Mouse (Mus musculus) myocyte (in vitro differentiated cells): ENCODE data around the gene Pllp. TPM values are rescaled to one million over a fixed set of nuclear protein-coding genes. Genes with fewer than 3 reads are reported as not detected.

ENCODE experiments used
- H3K27me3 ChIP-seq: one replicate; pipeline ENCODE4 v1.6.1; 2011; ENCODE audit not compliant: control insufficient read depth, insufficient read depth, insufficient read length
- H3K36me3 ChIP-seq: one replicate; pipeline ENCODE4 v1.6.1; 2011; ENCODE audit not compliant: control insufficient read depth, insufficient read depth
- H3K4me2 ChIP-seq: one replicate; pipeline ENCODE4 v1.6.1; 2011; ENCODE audit warnings: low read depth, control low read depth
- H3K4me3 ChIP-seq: one replicate; pipeline ENCODE4 v1.5.1; 2011; ENCODE audit warnings: mild to moderate bottlenecking, control low read depth, moderate library complexity
- H3K79me2 ChIP-seq: one replicate; pipeline ENCODE4 v1.6.1; 2011; ENCODE audit not compliant: control insufficient read depth, insufficient read depth
- H3ac ChIP-seq: one replicate; pipeline ENCODE4 v1.6.1; 2011; ENCODE audit not compliant: control insufficient read depth, insufficient read length
- CEBPB ChIP-seq: IDR thresholded peaks from 2 replicates; pipeline ENCODE4 v1.6.1; 2011; ENCODE audit warnings: mild to moderate bottlenecking, moderate library complexity; ENCODE audit not compliant: poor library complexity, insufficient read depth, severe bottlenecking
- E2F4 ChIP-seq: IDR thresholded peaks from one replicate; pipeline ENCODE4 v1.6.1; 2011; ENCODE audit warnings: mild to moderate bottlenecking, control low read depth, moderate library complexity; ENCODE audit not compliant: insufficient read depth
- MAX ChIP-seq: IDR thresholded peaks from one replicate; pipeline ENCODE4 v1.6.1; 2011; ENCODE audit warnings: low read depth, mild to moderate bottlenecking, control low read depth
- MYOD1 ChIP-seq, 3 experiments: IDR thresholded peaks; one replicate each; pipeline ENCODE4 v1.6.1; 2011; ENCODE audit warnings: control low read depth in 2 of 3, low read depth in 2 of 3, mild to moderate bottlenecking in 2 of 3, moderate library complexity in 1 of 3; ENCODE audit not compliant: insufficient read length in 2 of 3, control insufficient read depth in 1 of 3
- MYOG ChIP-seq, 3 experiments: IDR thresholded peaks; one replicate each; pipeline ENCODE4 v1.6.1; 2011; ENCODE audit warnings: control low read depth in 2 of 3, low read depth in 2 of 3, mild to moderate bottlenecking in 2 of 3; ENCODE audit not compliant: insufficient read length in 2 of 3, control insufficient read depth in 1 of 3, insufficient read depth in 1 of 3
- POLR2A ChIP-seq: IDR thresholded peaks from one replicate; pipeline ENCODE4 v1.6.1; 2011; ENCODE audit warnings: low read depth, mild to moderate bottlenecking, control low read depth, moderate library complexity; ENCODE audit not compliant: insufficient read length
- POLR2AphosphoS2 ChIP-seq: IDR thresholded peaks from one replicate; pipeline ENCODE4 v1.6.1; 2011; ENCODE audit warnings: low read depth, control low read depth; ENCODE audit not compliant: insufficient read length
- REST ChIP-seq: IDR thresholded peaks from one replicate; pipeline ENCODE4 v1.6.1; 2011; ENCODE audit warnings: mild to moderate bottlenecking, control low read depth, moderate library complexity; ENCODE audit not compliant: insufficient read depth, insufficient read length
- SRF ChIP-seq: IDR thresholded peaks from one replicate; pipeline ENCODE4 v1.6.1; 2011; ENCODE audit warnings: low read depth; ENCODE audit not compliant: control insufficient read depth, insufficient read length
- TCF12 ChIP-seq: IDR thresholded peaks from one replicate; pipeline ENCODE4 v1.6.1; 2011; ENCODE audit warnings: mild to moderate bottlenecking, control low read depth; ENCODE audit not compliant: poor library complexity, insufficient read depth, severe bottlenecking
- TCF3 ChIP-seq: IDR thresholded peaks from one replicate; pipeline ENCODE4 v1.6.1; 2011; ENCODE audit warnings: low read depth, control low read depth; ENCODE audit not compliant: insufficient read length
- USF1 ChIP-seq: IDR thresholded peaks from one replicate; pipeline ENCODE4 v1.6.1; 2011; ENCODE audit warnings: low read depth, mild to moderate bottlenecking, control low read depth, moderate library complexity
- polyA plus RNA-seq: library from polyadenylated mRNA; unstranded; fragments of >200 nt; fragmentation: generic; extraction: Trizol; gene quantifications from one replicate; pipeline ENCODE4 v1.2.1, GENCODE M21; 2012; ENCODE audit warnings: missing spikeins

The Pllp gene
- polyA plus RNA-seq, 1 experiment: 0.02 TPM

GRCm38 (mm10) chr8:94703972-94704668 is 8.0 kb upstream of the Pllp start:
- TF ChIP-seq MYOD1 (IDR thresholded peaks at IDR 0.05; ENCODE audit: control insufficient read depth in 1 of 3, insufficient read length in 2 of 3, low read depth in 2 of 3) (no peak), CEBPB (0 out of 2 replicates have a peak, but pooled peaks have one; percentile 15)
- H3K4me3 ChIP-seq: peak overlapping the region; percentile 42
- H3K4me2 ChIP-seq: peak overlapping the region; percentile 98
- H3K27me3 ChIP-seq: no peaks in the 10 kb centered on the region
- no peaks in the 10 kb centered on the region for H3K79me2 ChIP-seq
- H3K36me3 ChIP-seq: no peaks in the 10 kb centered on the region
- no peak overlapping the region for H3ac ChIP-seq

DNA sequence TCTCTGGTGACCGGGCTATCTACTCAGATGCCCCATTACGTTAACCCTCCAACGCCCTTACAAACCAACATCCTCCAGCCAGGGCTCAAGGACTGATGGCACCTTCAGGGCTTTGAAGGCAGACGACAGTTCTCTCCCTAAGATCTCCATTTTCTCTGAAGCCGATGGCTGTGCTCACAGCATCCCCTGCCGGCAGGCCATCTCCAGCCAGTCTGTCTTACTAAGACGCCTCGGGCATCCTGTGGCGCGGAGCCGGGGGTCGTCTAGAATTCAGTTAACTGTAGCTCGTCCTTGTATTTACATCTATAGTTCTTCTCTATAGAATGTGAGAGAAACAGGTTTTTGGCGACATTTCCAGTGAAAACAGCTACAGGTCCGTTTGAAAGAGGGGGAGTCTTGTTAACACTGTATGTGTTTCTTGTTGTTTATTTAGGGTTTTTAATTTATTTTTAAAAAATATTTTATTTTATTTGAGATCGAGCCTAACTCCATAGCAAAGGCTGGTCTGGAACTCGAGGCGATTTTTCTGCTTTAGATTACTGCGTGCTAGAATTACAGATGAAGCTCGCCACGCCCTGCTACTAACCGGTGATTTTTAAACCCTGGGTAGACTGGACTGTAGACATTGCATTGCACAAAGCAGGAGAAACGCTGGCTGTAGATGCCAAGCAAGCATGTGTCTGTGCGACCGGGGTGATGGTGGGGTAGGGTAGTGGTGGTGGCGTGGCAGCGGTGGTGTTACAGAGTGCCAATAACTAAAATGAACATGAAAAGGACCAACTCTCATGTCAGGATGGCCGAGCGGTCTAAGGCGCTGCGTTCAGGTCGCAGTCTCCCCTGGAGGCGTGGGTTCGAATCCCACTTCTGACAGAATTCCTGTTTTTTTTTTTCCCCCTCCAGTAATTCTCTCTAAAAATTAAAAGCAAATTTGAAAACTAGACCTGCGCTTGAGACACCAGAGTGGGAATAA is 7.1 kb upstream of the Pllp start:
- Histone ChIP-seq H3K27me3 (peaks cover 1% of the 10 kb centered on the region), H3K4me3 (peak overlapping the region; percentile 42), H3K4me2 (peak overlapping the region; percentile 81), H3K79me2 (no peaks in the 10 kb centered on the region), H3K36me3 (no peaks in the 10 kb centered on the region), H3ac (no peak overlapping the region)
- TF ChIP-seq SRF (no peak), E2F4 (no peak), POLR2A (no peak), TCF3 (no peak), CEBPB (no peak), POLR2AphosphoS2 (no peak), TCF12 (no peak), REST (no peak), MYOD1 (IDR thresholded peaks at IDR 0.05; ENCODE audit: control insufficient read depth in 1 of 3, insufficient read length in 2 of 3, low read depth in 2 of 3) (no peak), MAX (no peak), MYOG (IDR thresholded peaks at IDR 0.05; ENCODE audit: control insufficient read depth in 1 of 3, insufficient read depth in 1 of 3, insufficient read length in 2 of 3, low read depth in 2 of 3) (no peak)

DNA sequence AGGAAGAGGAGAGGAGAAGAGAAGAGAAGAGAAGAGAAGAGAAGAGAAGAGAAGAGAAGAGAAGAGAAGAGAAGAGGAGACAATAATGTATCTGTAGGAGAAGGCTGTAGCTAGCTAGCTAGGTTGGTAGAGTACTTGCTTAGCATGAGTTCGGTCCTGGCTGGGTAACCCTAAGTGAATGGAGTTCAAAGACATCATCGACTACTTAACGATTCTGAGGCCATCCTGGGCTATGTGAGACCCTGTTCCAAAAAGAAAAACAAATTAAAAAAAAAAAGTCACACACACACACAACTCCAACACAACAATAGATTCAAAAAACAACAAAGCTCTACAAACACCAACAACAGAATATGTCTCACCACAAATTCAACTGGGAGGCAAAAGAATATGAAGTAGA is 6.1 kb upstream of the Pllp start:
- H3K4me2 ChIP-seq: no peak overlapping the region
- TF ChIP-seq MYOD1 (IDR thresholded peaks at IDR 0.05; ENCODE audit: control insufficient read depth in 1 of 3, insufficient read length in 2 of 3, low read depth in 2 of 3): no peak
- no peak for TF ChIP-seq POLR2A
- TF ChIP-seq TCF3: no peak
- TF ChIP-seq MAX: no peak
- no peak for TF ChIP-seq E2F4
- TF ChIP-seq USF1: no peak
- TF ChIP-seq SRF: no peak
- no peak for TF ChIP-seq CEBPB
- no peak for TF ChIP-seq MYOG (IDR thresholded peaks at IDR 0.05; ENCODE audit: control insufficient read depth in 1 of 3, insufficient read depth in 1 of 3, insufficient read length in 2 of 3, low read depth in 2 of 3)
- TF ChIP-seq POLR2AphosphoS2: no peak
- no peak for TF ChIP-seq REST
- TF ChIP-seq TCF12: no peak
- no peaks in the 10 kb centered on the region for H3K79me2 ChIP-seq
- H3K36me3 ChIP-seq: no peaks in the 10 kb centered on the region
- H3K27me3 ChIP-seq: peaks cover 8% of the 10 kb centered on the region
- no peak overlapping the region for H3ac ChIP-seq
- peak overlapping the region; percentile 42 for H3K4me3 ChIP-seq

DNA sequence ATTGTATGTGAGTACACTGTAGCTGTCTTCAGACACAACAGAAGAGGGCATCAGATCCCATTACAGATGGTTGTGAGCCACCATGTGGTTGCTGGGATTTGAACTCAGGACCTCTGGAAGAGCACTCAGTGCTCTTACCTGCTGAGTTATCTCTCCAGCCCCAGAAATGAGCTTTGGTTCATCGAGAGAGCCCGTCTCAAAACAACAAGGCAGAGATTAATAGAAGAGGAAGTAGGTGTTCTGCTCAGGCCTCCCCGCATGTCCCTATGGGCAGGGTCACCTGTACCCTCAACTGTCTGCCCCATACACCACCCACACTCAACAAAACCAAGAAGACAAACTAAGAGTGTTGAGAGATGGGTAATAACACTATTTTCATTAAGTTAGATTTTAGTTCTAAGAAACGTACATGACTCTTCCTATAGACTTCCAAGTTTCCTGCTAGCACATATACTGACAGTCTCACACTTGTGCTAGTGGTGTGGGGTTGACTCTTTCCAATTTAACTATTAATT is 4.4 kb upstream of the Pllp start:
- Histone ChIP-seq H3K36me3 (no peaks in the 10 kb centered on the region), H3ac (no peak overlapping the region), H3K79me2 (no peaks in the 10 kb centered on the region), H3K27me3 (peaks cover 25% of the 10 kb centered on the region), H3K4me3 (no peak overlapping the region), H3K4me2 (no peak overlapping the region)
- TF ChIP-seq REST (no peak), E2F4 (no peak), USF1 (no peak), SRF (no peak), POLR2A (no peak), POLR2AphosphoS2 (no peak), MYOG (IDR thresholded peaks at IDR 0.05; ENCODE audit: control insufficient read depth in 1 of 3, insufficient read depth in 1 of 3, insufficient read length in 2 of 3, low read depth in 2 of 3) (no peak)

GRCm38 (mm10) chr8:94699366-94699765 is 3.3 kb upstream of the Pllp start:
- peaks cover 36% of the 10 kb centered on the region for H3K27me3 ChIP-seq
- no peaks in the 10 kb centered on the region for H3K36me3 ChIP-seq
- no peak for TF ChIP-seq E2F4
- TF ChIP-seq TCF12: no peak
- no peak for TF ChIP-seq MYOG (IDR thresholded peaks at IDR 0.05; ENCODE audit: control insufficient read depth in 1 of 3, insufficient read depth in 1 of 3, insufficient read length in 2 of 3, low read depth in 2 of 3)
- no peak for TF ChIP-seq POLR2AphosphoS2
- no peak for TF ChIP-seq SRF
- TF ChIP-seq USF1: no peak
- no peak for TF ChIP-seq MYOD1 (IDR thresholded peaks at IDR 0.05; ENCODE audit: control insufficient read depth in 1 of 3, insufficient read length in 2 of 3, low read depth in 2 of 3)
- TF ChIP-seq REST: no peak
- no peak for TF ChIP-seq CEBPB
- TF ChIP-seq TCF3: no peak
- no peak for TF ChIP-seq MAX
- TF ChIP-seq POLR2A: no peak
- no peaks in the 10 kb centered on the region for H3K79me2 ChIP-seq
- H3ac ChIP-seq: no peak overlapping the region
- H3K4me2 ChIP-seq: no peak overlapping the region
- H3K4me3 ChIP-seq: no peak overlapping the region
